12 mouse cellular contexts compared by ENCODE assay signal in the genomic region with DNA sequence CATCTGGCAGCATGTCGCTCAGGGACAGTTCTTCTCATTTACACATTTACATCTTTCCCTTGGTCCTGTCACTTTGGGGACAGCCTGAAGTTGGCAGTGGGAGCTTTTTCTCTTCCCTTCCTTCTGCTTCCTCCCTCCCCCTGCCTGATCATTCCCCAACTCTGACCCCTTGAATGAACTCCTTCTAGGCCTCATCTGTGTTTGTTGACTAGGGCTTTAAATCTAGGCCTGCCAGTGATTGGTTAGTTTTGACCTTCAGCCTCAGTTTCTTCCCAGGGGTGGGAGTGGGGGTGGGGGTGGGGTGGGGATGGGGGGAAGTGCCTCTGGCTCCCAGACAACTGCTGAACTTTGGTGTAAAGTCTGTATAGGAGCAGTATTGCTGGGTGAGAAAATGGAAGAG.
"Had no signal": no experiment of that assay in that cellular context is flagged by ENCODE, and none has a peak within 500 bp of the region (broad histone marks: within the 10 kb centered on the region; RNA-seq: fewer than 3 reads in every experiment).

No protein-coding gene starts in this region.

- ATAC-seq: midbrain, embryonic 16.5 days had no signal

- H3K4me1 ChIP-seq: neural tube, embryonic 15.5 days had no signal

- H3K4me3 ChIP-seq: limb, embryonic 13.5 days; neural tube, embryonic 15.5 days had no signal

- H3K4me2 ChIP-seq: limb, embryonic 13.5 days; neural tube, embryonic 15.5 days had no signal

- H3K27me3 ChIP-seq: limb, embryonic 13.5 days; neural tube, embryonic 15.5 days had no signal

- H3K9me3 ChIP-seq: limb, embryonic 13.5 days; neural tube, embryonic 15.5 days had no signal

- DNase-seq: kidney, postnatal 36 days; layer of hippocampus, adult 9-11 months; lung, adult 18-20 months; lung, postnatal 36 days; right cerebral cortex, adult 18-20 months; right cerebral cortex, postnatal 25 days; thymus, postnatal 36 days had no signal

- H3K9ac ChIP-seq: limb, embryonic 13.5 days; liver, embryonic 14.5 days; neural tube, embryonic 15.5 days had no signal

- H3K27ac ChIP-seq: kidney, postnatal 0 days; limb, embryonic 13.5 days; liver, embryonic 14.5 days; neural tube, embryonic 15.5 days had no signal
